Mouse (Mus musculus): ENCODE results near the gene Cntnap2. TPM values are rescaled to one million over a fixed set of nuclear protein-coding genes. Genes with fewer than 3 reads are reported as not detected.

Gene Cntnap2
- polyA plus RNA-seq, 1 experiment from 2014 or later = not detected

DNA sequence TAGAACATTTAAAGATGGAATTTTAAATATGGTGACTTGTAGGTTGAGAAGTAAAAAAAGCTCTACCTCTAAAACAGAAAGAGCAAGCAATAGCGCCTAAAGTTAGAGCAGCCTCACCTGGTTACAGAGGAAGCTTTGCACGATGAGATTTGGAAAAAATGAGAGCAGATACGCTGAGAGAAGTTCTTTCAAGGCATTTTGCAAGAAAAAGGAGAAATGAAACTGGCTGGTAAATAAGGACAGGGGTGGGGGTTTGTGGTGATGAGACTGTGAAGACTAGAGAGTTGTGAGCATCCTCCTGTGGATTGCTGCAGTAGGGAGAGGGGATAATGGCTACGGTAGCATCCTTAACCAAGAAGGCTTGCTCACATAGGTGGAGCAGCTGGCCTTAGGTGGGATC lies 1953.8 kb downstream of the Cntnap2 start:
- TF ChIP-seq CTCF (IDR thresholded peaks at IDR 0.05; ENCODE audit: low read depth) = no peak
- H3K27ac ChIP-seq (ENCODE audit: low read depth) = no peak overlapping the region
- 60% methylated on average over 4 of the region's 4 CpGs for WGBS (ENCODE audit: insufficient replicate concordance)
- H3K36me3 ChIP-seq (replicated peaks; ENCODE audit: insufficient read depth, low read length) = no peaks in the 10 kb centered on the region
- H3K9me3 ChIP-seq (ENCODE audit: low read length) = no peaks in the 10 kb centered on the region
- no peaks in the 10 kb centered on the region for H3K4me1 ChIP-seq (ENCODE audit: insufficient read depth)
- no peak overlapping the region for H3K4me3 ChIP-seq (ENCODE audit: low read depth, low read length)
- H3K4me2 ChIP-seq (ENCODE audit: low read depth, low read length) = no peak overlapping the region
- DNase-seq = no peak
- H3K9ac ChIP-seq (replicated peaks) = no peak overlapping the region
- ATAC-seq = no peak
- no peaks in the 10 kb centered on the region for H3K27me3 ChIP-seq (ENCODE audit: insufficient read depth, low read length)

DNA sequence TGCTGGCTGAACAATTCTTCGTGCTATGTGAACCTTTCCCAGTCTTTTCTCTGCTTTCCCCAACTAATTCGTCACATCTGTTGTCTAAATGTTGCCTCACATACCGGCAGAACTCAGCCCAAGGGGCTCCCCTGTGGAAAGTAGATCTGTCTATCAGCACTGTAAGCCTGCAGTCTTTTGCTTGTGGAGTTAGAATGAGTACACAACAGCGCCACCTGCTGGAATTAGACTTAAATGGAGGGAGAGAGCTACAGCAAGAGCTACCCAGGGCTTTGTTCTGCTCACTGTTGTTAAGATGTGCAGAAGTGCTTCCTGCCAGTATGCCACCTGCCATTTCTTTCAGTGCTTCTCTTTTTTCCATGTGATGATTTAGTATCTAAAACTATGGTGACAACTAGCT lies 1954.4 kb downstream of the Cntnap2 start:
- Histone ChIP-seq H3K27me3 (ENCODE audit: insufficient read depth, low read length) (no peaks in the 10 kb centered on the region), H3K4me2 (ENCODE audit: low read depth, low read length) (no peak overlapping the region), H3K36me3 (replicated peaks; ENCODE audit: insufficient read depth, low read length) (no peaks in the 10 kb centered on the region), H3K4me1 (ENCODE audit: insufficient read depth) (no peaks in the 10 kb centered on the region), H3K27ac (ENCODE audit: low read depth) (no peak overlapping the region), H3K9me3 (ENCODE audit: low read length) (no peaks in the 10 kb centered on the region), H3K4me3 (ENCODE audit: low read depth, low read length) (no peak overlapping the region), H3K9ac (replicated peaks) (no peak overlapping the region)
- peak; percentile 77 for TF ChIP-seq CTCF (IDR thresholded peaks at IDR 0.05; ENCODE audit: low read depth)
- no peak for TF ChIP-seq EP300 (IDR thresholded peaks at IDR 0.05; ENCODE audit: low read depth)
- ATAC-seq (no peak), DNase-seq (peak; percentile 74)
- 18% methylated on average over 4 of the region's 4 CpGs for WGBS (ENCODE audit: insufficient replicate concordance)

DNA sequence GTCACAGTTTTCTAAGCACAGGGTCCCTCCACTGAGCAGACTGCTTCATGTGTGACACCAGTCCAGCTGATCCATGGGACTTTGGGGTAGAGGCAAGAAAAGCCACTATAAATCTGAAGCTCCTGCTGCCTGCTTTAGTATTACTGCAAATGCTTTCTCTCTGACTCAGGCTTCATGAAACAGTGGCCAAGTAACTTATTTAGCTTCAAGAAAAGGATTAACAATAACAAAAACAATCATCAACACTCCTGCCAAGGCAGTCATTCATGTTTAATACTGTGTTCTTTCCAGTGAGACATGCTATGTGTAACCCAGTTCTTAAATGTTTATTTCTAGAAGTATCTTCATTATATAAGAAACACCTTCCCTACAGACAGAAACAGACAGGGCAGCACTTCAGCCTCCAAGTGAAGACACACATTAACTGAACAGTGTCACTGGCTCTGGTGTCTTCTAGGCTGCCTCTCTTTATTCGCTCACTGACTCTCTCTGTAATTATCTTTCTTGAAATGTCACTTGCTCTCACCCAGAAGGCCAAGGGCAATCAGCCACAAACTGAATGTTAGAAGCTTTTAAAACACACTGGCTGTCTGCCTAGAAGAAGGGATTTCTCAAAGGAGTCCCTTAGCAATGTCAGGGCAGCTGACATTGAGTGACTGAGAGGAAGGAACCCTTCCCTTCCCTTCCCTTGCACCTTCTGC lies 1955.9 kb downstream of the Cntnap2 start:
- TF ChIP-seq CTCF (IDR thresholded peaks at IDR 0.05; ENCODE audit: low read depth) (no peak), EP300 (IDR thresholded peaks at IDR 0.05; ENCODE audit: low read depth) (no peak)
- H3K4me3 ChIP-seq (ENCODE audit: low read depth, low read length) = no peak overlapping the region
- no peak for DNase-seq

DNA sequence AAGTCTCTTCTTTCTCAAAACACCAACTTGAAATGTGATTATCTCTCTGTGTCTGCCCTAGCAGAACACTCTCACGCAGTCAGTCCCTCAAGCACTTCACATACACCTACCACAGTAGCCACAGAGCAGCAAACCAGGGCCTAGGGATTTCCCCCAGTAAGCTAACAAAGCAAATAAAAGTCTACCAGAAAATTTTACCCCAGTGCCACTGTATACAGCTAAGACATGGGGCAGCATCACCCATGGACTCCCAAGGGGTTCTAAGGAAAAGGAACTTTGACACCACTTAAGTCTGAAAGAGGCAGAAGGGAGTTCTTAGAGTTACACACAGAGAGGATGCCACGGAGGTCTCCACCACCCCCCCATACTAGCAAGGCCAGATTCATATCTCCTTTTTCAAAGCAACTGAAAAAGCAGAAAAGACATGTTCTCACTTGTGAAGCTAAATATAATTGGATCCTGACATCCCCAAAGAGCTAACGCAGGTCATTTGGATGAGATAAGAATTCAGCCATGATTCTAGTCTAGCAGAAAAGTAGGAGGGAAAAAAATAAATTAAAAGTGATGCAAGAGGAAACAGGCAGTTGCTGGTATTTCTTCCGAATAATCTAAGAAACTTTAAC lies 1967.0 kb downstream of the Cntnap2 start:
- 65% methylated on average over 4 of the region's 4 CpGs for WGBS (ENCODE audit: insufficient replicate concordance)
- Histone ChIP-seq H3K4me1 (ENCODE audit: insufficient read depth) (no peaks in the 10 kb centered on the region), H3K27me3 (ENCODE audit: insufficient read depth, low read length) (no peaks in the 10 kb centered on the region), H3K9ac (replicated peaks) (no peak overlapping the region), H3K36me3 (replicated peaks; ENCODE audit: insufficient read depth, low read length) (no peaks in the 10 kb centered on the region), H3K9me3 (ENCODE audit: low read length) (no peaks in the 10 kb centered on the region), H3K4me2 (ENCODE audit: low read depth, low read length) (no peak overlapping the region), H3K4me3 (ENCODE audit: low read depth, low read length) (no peak overlapping the region), H3K27ac (ENCODE audit: low read depth) (no peak overlapping the region)
- TF ChIP-seq EP300 (IDR thresholded peaks at IDR 0.05; ENCODE audit: low read depth) (no peak), CTCF (IDR thresholded peaks at IDR 0.05; ENCODE audit: low read depth) (no peak)
- ATAC-seq = no peak
- DNase-seq = no peak

More for the DNA sequence above, 1955.9 kb downstream of the Cntnap2 start:
- Histone ChIP-seq H3K9ac (replicated peaks) (no peak overlapping the region), H3K4me1 (ENCODE audit: insufficient read depth) (no peaks in the 10 kb centered on the region), H3K27ac (ENCODE audit: low read depth) (no peak overlapping the region), H3K9me3 (ENCODE audit: low read length) (no peaks in the 10 kb centered on the region), H3K36me3 (replicated peaks; ENCODE audit: insufficient read depth, low read length) (no peaks in the 10 kb centered on the region), H3K27me3 (ENCODE audit: insufficient read depth, low read length) (no peaks in the 10 kb centered on the region), H3K4me2 (ENCODE audit: low read depth, low read length) (no peak overlapping the region)
- 81% methylated on average over 1 of the region's 1 CpGs for WGBS (ENCODE audit: insufficient replicate concordance)
- ATAC-seq = no peak

DNA sequence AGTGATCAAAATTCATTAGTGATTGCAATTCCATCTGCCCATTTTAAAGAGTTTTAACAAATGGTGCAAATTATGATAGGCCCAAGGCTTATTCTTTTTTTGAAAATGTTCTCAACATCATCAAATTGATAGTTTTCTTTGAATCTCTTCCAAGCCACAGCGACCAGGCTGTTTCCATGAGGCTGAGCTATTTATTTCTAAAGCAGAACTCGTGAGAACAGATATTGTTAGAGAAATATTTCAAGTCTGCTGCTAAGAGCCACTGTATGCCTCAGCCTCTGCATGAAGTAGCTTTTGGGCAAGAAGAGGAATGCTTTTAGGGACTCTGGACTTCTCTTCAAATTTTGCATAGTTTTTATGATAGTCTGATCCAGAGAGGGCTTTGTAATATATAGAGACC lies 1972.2 kb downstream of the Cntnap2 start:
- H3K4me3 ChIP-seq (ENCODE audit: low read depth, low read length) = no peak overlapping the region
- H3K9ac ChIP-seq (replicated peaks) = no peak overlapping the region
- no peaks in the 10 kb centered on the region for H3K36me3 ChIP-seq (replicated peaks; ENCODE audit: insufficient read depth, low read length)
- H3K9me3 ChIP-seq (ENCODE audit: low read length) = no peaks in the 10 kb centered on the region
- WGBS (ENCODE audit: insufficient replicate concordance) = 65% methylated on average over 2 of the region's 2 CpGs
- ATAC-seq (no peak), DNase-seq (no peak)
- H3K27me3 ChIP-seq (ENCODE audit: insufficient read depth, low read length) = no peaks in the 10 kb centered on the region
- no peaks in the 10 kb centered on the region for H3K4me1 ChIP-seq (ENCODE audit: insufficient read depth)
- no peak overlapping the region for H3K27ac ChIP-seq (ENCODE audit: low read depth)
- H3K4me2 ChIP-seq (ENCODE audit: low read depth, low read length) = no peak overlapping the region
- TF ChIP-seq EP300 (IDR thresholded peaks at IDR 0.05; ENCODE audit: low read depth) (no peak), CTCF (IDR thresholded peaks at IDR 0.05; ENCODE audit: low read depth) (no peak)

DNA sequence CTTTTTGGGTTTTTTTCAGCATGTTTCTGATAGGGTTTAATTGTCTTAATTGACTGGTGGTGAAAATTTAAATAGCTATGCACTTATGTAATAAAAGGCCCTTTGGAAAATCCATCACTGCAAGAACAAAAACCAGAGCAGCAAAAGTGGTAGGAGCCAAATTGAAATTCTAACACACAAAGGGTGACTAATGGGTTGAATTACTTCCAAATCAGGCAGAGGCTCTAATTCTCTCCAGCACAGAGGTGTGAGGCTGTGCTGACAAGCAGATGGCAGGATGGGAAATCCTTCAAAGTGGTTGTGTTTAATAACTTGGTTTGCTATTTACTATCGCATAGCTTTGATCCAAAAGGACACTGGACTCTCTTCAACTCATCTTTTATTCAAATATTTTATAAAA lies 1983.4 kb downstream of the Cntnap2 start:
- no peaks in the 10 kb centered on the region for H3K36me3 ChIP-seq (replicated peaks; ENCODE audit: insufficient read depth, low read length)
- ATAC-seq (no peak), DNase-seq (no peak)
- H3K27me3 ChIP-seq (ENCODE audit: insufficient read depth, low read length) = peaks cover 6% of the 10 kb centered on the region; the same call in 1 of the 2 replicates
- 76% methylated on average over 1 of the region's 1 CpGs for WGBS (ENCODE audit: insufficient replicate concordance)
- no peak overlapping the region for H3K4me2 ChIP-seq (ENCODE audit: low read depth, low read length)
- no peak overlapping the region for H3K4me3 ChIP-seq (ENCODE audit: low read depth, low read length)
- no peaks in the 10 kb centered on the region for H3K9me3 ChIP-seq (ENCODE audit: low read length)
- no peaks in the 10 kb centered on the region for H3K4me1 ChIP-seq (ENCODE audit: insufficient read depth)
- TF ChIP-seq EP300 (IDR thresholded peaks at IDR 0.05; ENCODE audit: low read depth) = no peak
- TF ChIP-seq CTCF (IDR thresholded peaks at IDR 0.05; ENCODE audit: low read depth) = no peak
- H3K9ac ChIP-seq (replicated peaks) = no peak overlapping the region
- H3K27ac ChIP-seq (ENCODE audit: low read depth) = no peak overlapping the region

All from liver, postnatal 0 days (tissue).